Mouse (Mus musculus): ENCODE measurements around the gene Lysmd1.
A peak's percentile ranks its signal among the peaks of the same experiment; 100 is the strongest.

Lysmd1 gene

DNA sequence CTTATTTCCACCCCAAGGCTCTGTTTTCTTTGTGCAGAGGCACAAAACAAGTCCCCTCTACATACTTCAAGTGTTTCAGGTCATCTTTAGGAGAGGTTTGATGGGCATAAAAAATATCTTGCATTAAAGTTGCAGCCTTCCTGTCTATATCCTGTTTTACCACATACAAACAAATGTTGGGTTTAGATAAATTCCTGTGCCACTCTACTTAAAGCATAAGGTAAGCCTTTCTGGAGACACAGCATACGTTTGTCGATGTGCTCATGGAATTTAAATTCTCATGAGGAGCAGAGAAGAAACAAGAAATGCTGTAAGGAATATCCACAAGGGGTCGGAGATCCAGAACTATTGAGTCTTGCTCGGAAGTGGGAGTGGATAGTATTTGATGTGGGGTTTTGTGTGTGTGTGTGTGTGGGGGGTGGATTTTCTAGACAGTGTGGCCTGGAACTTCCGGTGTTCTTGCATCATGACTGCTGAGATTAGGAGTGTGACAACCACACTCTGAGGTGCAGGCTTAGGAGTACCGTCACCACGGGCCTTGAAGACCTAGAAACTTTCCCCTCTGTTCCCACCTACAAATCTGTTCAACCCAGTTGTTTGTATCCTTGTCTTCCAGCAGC lies 1.7 kb downstream of the Lysmd1 start:
- DNase-seq (ENCODE audit: low read depth in 2 of 2, low spot score in 2 of 2): peak; percentile 62 to 79

DNA sequence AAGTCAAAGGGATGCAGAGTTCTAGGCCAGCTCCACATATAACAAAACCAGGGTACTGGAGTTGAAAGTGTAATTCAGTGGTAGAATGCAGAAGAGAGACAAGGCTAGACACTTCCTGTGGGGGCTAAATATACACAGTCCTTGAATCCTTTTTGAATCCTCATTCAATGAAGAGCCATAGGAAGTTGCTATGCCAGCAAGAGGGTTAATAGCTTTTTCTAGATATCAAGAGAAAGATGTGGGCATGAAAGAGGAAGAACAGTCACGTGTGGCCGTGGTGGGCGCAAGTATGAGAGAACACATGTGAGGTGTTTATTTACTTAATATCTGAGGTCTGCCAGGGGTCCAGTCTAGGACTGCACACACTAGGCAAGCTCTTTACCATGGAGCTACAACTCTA lies 2.4 kb downstream of the Lysmd1 start:
- DNase-seq (ENCODE audit: low read depth in 2 of 2, low spot score in 2 of 2): no peak

DNA sequence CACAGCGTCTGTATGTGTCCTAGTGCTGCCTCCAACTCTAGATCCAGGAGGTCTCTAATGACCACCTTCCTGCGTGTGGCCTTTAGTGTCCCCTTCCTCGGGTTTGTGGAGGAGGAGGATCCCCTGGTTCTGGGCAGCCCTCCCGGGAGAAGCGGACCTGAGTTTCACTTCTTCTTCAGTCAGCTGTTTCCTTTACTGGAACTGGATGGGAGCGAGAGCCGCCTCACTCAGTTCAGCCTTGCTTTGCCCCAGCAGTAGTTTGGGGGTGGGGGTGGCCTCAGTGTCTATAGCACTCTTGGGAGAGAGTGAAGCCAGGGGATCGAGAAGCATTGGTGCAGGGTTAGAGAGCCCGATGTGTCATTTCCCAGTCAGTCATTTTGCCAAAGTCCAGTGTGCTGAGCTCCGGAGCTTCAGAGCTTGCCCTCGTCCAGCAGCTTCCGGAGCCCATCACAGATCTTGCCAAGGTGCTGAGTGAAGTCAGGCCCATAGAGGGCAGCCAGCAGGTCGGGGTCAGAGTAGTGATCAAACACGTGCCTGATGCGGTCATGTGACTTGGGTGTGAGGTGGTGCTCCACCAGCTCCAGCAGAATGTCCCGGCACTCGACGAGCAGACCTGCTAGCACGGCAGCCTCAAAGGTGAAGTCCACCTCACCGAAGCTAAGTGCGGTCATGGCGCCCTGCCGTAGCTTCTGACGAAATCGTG lies 5.8 kb downstream of the Lysmd1 start:
- DNase-seq (ENCODE audit: low read depth in 2 of 2, low spot score in 2 of 2): peak in 1 of 2 experiments; percentile 4

DNA sequence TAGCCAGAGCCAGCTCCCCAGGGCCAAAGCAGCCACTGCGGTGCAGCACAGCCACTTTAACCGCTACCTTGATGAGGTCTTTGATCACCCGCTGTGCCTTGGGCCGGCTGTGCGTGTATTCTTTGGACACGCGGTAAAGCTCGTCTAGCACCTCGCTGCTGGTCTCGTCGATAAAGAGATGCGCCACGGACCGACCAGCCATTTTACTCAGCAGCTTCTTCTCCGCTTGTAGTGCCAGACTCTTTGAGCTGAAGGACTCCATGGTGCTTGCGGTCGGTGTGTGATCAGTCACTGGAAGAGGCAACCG lies 6.4 kb downstream of the Lysmd1 start:
- DNase-seq (ENCODE audit: low read depth in 2 of 2, low spot score in 2 of 2): no peak

DNA sequence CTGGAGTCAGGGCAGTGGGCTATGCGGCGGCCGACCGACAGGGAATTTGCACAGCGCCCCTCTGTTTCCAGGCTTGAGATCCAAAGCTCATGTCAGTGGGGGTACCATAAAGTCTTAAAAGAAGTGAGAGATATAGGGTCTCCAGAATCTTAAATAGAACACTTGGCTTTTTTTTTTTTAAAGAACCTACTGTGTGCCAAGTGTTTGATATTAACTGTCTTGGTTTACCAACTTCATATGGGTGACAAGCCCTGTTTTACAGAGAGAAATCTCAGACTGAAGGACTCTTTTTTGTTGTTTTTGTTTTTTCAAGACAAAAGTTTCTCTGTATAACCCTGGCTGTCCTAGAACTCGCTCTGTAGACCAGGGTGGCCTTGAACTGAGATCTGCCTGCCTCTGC lies 6.9 kb downstream of the Lysmd1 start:
- DNase-seq (ENCODE audit: low read depth in 2 of 2, low spot score in 2 of 2): no peak

DNA sequence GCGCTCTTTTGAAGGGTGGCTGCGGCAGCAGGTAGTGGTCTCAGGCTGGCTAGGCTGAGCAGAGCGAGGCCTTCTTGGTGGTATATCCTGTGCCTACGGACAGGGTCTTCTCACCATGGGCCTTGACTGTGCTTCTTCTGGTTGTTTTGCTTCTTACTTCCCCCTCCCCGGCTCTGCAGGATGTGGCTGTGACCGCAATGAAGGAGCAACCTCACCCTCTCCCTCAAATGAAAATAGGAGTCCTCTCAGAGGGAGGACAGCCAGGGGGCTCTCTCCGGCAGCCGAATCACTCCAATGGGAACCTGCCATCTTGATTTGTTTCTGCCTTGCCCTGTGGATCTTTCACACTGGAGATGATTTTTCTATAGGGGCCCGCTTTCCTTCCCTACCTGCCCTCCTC lies 7.6 kb downstream of the Lysmd1 start:
- peak; percentile 62 to 73 for DNase-seq (ENCODE audit: low read depth in 2 of 2, low spot score in 2 of 2)

DNA sequence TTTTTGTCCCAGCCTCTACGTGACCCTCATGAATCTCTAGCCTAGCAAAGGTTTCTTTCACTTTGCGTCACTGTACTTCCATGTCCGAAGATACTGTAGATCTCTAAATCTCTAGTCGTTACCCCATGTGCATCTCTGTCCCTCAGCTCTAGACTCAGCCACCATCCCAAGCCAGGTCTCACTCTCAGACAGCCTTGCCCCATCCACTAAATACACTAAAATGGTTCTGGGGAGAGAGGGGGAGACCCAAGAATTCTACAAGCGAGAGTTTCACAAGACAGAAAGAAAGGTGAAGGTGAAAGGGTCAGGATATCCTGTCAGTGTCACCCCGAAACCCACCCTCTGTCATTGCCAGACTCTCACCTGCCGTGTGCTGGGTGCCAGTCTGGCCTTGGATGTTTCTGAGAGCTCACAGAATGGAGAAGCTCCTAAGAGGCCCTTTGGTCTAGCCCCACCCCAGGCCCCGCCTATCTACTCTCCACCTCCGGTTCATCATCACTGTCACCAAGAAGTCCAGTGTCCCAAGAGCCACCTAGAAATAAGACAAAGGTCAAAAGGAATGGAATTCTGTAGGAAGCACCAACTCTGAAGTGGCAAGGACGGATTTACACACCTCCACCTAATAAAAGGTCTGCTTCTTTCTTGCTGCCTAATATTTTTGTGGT lies 8.2 kb downstream of the Lysmd1 start, which contains the start of gene Tnfaip8l2:
Tnfaip8l2 (minus strand) TSS at position 409 of the 665 bp plus-strand sequence.
- peak in 1 of 2 experiments; percentile 43 for DNase-seq (ENCODE audit: low read depth in 2 of 2, low spot score in 2 of 2)

DNA sequence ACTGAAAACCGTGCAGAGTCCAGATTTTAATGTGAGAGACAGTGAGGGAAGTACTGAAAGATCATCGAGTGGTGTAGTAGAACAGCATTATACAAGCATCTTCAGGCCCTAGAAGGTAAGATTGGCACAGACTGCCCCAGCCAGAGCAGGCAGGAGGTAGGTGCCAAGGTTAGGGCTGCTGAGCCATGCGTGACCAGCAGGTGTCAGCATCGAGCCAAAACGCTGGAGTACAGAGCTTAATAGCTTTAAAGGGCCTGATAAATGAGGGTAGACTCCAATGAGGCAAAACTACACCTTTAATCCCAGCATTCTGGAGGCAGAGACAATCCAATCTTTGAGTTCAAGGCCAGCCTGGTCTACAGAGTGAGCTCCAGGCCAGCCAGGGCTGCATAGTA lies 8.7 kb downstream of the Lysmd1 start:
- DNase-seq (ENCODE audit: low read depth in 2 of 2, low spot score in 2 of 2): peak; percentile 87 to 94

DNA sequence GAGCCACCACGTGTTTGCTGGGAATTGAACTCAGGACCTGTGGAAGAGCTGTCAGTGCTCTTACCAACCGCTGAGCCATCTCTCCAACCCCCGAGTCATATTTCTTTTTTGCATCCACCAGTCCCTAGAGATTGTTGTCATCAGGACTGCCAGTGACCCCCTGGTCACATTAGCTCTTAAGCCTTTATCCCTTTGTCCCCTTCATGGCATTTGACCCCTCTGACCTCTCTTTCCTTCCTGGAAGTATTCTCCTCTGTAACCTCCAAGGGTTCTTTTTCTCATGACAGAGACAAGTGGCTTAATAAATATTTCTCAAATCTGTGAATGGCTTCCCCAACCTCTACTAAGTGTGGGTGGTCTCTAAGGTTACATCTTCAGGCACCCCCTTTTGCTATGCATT lies 14.0 kb downstream of the Lysmd1 start:
- no peak for DNase-seq (ENCODE audit: low read depth in 2 of 2, low spot score in 2 of 2)

DNA sequence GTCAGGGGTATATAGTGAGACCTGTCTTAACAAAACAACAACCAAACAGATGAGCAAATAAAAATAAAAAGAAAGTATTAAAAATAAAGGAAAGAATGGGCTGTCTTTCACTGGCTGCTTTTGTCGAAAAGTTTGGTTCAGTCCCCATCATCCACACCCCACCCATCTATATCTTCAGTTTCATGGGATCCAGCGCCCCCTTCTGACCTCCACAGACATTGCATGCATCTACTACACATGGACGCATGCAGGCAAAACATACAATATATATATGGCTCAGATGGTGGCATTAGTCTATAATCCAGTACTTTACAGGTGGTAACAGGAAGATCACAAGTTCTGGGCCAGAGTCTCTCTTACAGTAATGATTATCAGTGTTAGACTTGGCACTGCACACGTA lies 20.0 kb downstream of the Lysmd1 start:
- DNase-seq (ENCODE audit: low read depth in 2 of 2, low spot score in 2 of 2): peak; percentile 72 to 85

DNA sequence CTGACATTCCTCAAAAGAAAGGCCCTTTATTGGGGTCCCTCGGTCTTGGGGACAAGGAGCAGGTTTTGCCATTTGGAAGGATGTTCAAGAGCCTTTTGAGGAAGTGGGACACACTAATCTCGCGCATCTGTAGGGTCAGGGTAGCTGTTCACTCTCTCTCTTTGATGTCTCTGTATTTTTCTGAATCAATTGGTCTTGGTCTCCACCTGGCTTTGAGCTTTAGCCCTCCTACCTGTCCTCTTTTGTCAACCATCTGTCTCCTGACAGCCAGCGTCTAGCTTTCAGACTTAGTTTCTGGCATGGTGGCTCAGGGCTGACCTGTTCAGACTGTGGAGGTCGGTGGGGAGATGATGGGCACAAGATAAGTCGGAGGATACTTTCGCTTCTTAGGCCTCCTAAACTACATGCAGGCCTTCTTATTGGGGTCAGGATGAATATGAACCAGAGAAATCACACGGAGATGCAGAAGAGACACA lies 25.7 kb downstream of the Lysmd1 start:
- no peak for DNase-seq (ENCODE audit: low read depth in 2 of 2, low spot score in 2 of 2)

DNA sequence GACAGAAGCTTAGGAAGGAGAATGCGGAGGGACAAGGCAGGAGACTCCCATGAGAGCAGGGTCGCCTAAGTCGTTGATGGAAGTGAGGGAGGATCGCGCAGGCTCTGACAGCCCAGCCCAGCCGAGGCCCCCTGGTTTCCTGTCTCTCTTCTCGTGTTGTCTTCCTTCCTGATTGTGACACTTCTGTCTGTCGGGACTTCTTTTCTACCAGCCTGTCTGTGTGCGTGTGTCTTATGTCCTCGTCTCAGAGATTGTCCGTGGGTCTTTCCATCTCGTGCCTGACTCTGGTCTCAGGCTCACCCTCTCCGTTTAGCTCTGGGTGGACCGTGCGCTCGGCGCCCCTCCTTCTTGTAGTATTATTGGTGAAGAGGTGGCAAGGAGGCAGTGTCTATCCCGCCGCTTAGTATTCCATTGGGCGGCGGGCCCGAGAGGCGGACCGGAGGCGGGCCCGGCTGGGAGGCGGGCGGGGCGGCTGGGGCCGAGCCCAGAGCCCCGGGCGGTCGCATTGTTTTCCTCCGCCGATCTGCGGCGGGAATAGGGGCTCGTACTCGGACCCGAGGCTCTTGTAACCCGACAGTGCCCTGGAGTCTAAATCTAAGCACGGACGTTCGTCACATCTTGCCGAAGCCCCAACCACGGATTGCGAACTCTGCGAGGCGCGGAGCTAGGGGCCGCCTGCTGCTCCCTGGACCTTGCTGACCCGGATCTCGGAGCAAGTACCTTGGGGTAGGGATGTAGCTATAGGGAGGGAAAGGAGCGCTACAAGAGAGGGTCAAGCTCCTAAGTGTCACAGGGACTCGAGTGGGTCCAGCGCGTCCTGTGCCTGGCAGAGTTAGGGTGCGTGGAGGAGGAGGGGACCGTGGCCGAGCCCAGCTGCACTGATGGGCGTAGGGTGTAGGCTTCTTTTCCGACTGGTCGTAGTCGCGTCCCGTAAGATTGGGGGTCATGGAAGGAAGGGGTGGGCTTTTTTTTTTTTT lies 26.4 kb downstream of the Lysmd1 start, which contains the start of gene Sema6c:
Sema6c (plus strand) TSS at position 471 of the 977 bp plus-strand sequence.
- peak; percentile 75 to 81 for DNase-seq (ENCODE audit: low read depth in 2 of 2, low spot score in 2 of 2)

DNA sequence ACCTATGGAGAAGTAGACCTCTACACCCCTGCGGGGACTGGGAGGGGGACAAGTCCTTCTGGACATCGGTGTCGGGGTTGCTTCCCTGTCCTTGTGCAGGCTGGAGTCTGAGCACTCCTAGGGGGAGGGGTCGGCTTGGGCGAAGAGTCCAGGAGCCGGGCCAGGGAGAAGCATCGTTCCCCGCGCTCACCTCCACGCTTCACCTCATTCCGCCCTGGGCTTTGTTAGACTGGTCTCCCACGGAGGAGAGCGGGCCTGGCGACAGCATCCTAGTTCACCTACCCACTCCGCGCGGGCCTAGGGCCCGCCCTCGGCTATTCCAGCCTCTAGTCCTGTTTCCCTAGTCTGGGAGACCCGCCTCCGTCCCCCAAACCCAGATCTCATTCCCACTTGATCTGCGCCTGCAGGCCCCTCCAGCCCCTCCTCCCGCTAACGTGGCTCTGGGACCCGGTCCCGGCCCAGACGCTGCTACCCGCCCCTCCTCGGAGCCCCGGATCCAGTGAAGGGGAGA lies 27.2 kb downstream of the Lysmd1 start:
- no peak for DNase-seq (ENCODE audit: low read depth in 2 of 2, low spot score in 2 of 2)

DNA sequence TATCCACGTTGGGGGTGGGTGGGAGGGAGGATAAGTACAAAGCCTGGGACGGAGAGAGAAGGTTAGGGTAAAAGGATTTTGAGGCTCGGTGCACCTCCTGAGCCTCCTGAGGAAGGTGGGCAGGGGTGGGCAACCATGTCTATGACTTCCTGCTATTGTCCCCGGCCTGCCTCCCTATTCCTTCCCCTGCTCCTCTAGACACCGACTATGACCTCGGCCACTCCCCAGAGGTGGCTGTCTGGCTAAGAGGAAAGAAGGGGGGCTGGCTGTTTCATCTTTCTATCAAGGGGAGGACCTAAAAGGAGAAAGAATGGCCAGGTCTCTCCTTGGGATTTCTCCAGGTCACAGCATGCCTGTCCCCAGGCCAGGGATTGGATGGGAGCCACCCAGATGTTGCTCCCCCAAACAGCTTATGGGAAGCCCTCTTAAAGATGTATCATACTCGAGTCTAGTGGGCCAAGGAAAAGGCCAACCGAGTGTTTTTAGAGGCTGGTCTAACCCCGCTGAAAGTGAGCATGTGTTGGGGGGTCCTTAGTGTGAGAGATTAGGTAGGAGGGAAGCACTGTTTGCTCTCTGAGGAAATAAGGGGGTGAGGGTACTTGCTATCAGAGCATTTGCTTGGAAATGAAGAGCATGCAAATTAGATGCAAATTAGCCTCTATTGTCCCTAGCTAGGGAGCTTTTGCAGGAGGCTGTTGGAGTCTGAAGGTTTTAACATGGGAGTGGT lies 27.9 kb downstream of the Lysmd1 start:
- DNase-seq (ENCODE audit: low read depth in 2 of 2, low spot score in 2 of 2): no peak

DNA sequence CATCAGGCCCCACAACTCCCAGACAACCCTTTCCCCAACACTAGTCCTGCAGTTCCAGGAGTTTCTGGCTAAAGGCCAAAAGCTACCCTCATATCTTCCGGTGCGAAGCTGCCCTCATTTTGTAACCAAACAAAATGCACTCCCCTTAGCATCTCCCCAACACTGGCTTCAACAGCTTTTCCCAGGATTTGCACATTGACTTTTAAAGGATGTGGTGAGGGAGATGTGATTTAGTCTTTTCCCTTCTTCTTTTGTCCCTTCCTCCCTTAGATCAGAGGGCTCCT lies 28.4 kb downstream of the Lysmd1 start:
- DNase-seq (ENCODE audit: low read depth in 2 of 2, low spot score in 2 of 2): no peak

DNA sequence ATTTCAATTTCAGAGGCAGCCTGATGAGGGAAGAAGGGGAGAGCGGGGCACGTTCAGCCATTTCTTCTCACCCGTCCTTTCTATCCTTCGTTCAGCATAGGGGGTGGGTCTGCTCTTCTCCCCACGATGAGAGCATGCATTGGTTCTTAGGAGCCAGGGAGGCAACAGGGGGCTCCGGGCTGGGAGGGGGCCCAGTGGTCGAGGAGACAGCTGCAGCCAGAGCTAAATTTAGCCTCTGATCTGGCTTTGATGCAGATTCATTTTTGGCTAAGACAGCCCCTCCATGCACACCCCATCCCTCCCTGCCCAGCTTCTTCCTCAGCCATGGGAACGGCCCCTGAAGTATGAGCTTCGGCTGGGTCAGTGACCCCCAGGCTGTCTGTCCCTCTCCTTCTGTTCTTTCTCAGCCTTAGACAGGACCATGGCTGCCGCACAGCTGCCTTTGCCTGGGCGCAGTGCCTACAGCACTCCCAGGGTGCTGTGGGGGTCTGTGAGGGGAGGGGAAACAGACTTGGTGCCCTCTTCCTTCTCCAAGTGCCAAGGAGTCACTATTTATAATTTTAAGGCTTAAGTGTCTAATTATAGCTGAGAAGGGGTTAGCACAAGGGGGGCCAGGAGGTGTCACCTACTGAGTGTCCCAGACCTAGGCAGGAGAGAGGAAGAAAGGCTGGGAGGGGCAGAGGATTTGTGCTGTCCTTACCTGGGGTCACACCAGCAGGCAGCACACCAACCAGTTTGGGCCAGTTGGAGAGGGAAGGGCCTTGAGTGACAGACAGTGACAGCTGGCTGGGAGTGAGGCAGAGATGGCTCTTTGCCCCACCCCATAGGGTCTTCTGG lies 29.7 kb downstream of the Lysmd1 start:
- no peak for DNase-seq (ENCODE audit: low read depth in 2 of 2, low spot score in 2 of 2)

DNA sequence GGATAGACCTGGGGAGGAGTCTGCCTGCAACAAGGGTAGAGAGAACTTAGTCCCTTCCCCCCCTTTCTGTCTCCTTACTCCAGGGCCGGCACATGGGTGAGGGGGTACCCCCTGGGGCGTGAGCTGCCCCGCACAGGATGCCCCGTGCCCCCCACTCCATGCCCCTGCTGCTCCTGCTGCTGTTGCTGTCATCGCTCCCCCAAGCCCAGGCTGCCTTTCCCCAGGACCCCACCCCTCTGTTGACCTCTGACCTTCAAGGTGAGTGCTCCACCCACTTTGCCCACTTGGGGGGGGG lies 30.3 kb downstream of the Lysmd1 start:
- no peak for DNase-seq (ENCODE audit: low read depth in 2 of 2, low spot score in 2 of 2)

DNA sequence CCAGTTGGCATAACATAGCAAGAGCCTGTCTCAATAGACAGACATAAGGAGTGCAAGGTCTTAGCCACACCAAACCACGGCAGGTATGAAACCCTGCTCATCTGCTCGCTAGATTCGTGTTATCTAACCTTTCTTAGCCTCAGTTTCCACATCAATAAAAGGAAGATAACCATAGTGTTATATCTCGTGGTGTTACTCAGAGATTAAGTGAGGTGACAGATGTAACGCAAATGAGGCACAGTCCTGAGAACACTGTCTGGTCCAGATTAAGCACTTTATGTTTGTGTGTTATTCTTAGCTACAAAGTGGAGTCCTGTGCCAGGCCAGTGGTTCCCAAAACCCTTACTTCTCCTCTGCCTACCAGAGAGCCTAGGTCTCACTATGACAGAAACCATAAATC lies 31.0 kb downstream of the Lysmd1 start:
- no peak for DNase-seq (ENCODE audit: low read depth in 2 of 2, low spot score in 2 of 2)

DNA sequence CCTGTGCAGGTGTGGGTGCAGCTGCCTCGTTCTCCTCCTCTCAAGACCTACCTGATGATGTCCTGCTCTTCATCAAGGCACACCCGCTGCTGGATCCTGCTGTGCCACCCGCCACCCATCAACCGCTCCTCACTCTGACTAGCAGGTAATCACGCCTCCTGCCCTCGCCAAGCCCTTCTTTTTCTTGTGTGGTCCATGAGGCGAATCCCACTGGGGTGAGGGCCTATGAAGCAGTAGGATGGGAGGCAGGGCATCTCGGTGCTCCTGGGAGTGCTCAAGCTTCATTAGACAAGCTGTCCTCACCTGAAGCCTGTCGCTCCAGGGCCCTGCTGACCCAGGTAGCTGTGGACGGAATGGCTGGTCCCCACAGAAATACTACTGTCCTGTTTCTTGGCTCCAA lies 36.1 kb downstream of the Lysmd1 start:
- no peak for DNase-seq (ENCODE audit: low read depth in 2 of 2, low spot score in 2 of 2)

DNA sequence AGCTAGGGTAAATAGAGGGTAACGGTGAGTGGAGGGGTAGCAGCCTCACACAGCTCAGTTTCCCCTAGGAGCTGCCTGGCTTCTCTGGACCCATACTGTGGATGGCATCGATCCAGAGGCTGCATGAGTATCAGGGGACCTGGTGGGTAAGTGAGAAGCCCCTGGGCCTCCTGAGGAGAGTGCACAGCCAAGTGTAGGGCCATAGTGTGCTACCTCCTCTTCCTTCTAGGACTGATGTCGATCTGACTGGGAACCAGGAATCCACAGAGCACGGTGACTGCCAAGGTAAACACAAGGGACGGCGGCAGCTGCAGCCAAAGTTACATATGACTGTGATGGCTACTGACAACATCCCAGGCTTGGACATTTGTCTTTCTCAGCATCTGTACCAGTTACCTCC lies 37.2 kb downstream of the Lysmd1 start:
- no peak for DNase-seq (ENCODE audit: low read depth in 2 of 2, low spot score in 2 of 2)
